Mouse (Mus musculus) bone marrow, adult 2 months (tissue): Measurements from ENCODE around the gene Oaz3. TPM values are rescaled to one million over a fixed set of nuclear protein-coding genes. Genes with fewer than 3 reads are reported as not detected.
A peak's percentile ranks its signal among the peaks of the same experiment; 100 is the strongest.

Experiments used
- H3K27ac ChIP-seq: fragments of 200-500 bp; 2 replicates; pipeline ENCODE4 v1.5.1; 2012; ENCODE audit warnings: low read depth, mild to moderate bottlenecking, control low read depth, inconsistent platforms, low read length; ENCODE audit not compliant: control insufficient read depth, poor library complexity, insufficient read depth
- H3K4me1 ChIP-seq: fragments of 200-500 bp; 2 replicates; pipeline ENCODE4 v1.6.1; 2011; ENCODE audit warnings: low read length; ENCODE audit not compliant: control insufficient read depth, insufficient read depth
- H3K4me3 ChIP-seq: fragments of 200-500 bp; replicated peaks from 2 replicates; pipeline ENCODE3; 2011; ENCODE audit warnings: mild to moderate bottlenecking, low read depth, low read length, control low read depth; ENCODE audit not compliant: control insufficient read depth
- CTCF ChIP-seq: fragments of 200-500 bp; IDR thresholded peaks from 2 replicates; pipeline ENCODE4 v1.5.1; 2011; ENCODE audit warnings: low read length, control low read depth; ENCODE audit not compliant: control insufficient read depth, insufficient read depth
- POLR2A ChIP-seq: fragments of 200-500 bp; IDR thresholded peaks from 2 replicates; pipeline ENCODE4 v1.6.1; 2011; ENCODE audit warnings: low read depth, mild to moderate bottlenecking, control low read depth, low read length, borderline replicate concordance; ENCODE audit not compliant: control insufficient read depth
- WGBS: fragments of 180-500 bp; shearing (Covaris S2); methylation state at CpG from one replicate; pipeline ENCODE4 v1.1.7; 2018; 5-methylcytosine and 5-hydroxymethylcytosine counted together
- polyA plus RNA-seq: library from polyadenylated mRNA; stranded (reverse); fragments of >200 nt; gene quantifications from 2 replicates; pipeline ENCODE4 v1.2.4, GENCODE M21; 2011; ENCODE audit warnings: low replicate concordance; ENCODE audit not compliant: missing spikeins, insufficient read depth, insufficient read length

Oaz3 gene
- 1.2 and 1.7 TPM in 2 replicates for polyA plus RNA-seq

DNA sequence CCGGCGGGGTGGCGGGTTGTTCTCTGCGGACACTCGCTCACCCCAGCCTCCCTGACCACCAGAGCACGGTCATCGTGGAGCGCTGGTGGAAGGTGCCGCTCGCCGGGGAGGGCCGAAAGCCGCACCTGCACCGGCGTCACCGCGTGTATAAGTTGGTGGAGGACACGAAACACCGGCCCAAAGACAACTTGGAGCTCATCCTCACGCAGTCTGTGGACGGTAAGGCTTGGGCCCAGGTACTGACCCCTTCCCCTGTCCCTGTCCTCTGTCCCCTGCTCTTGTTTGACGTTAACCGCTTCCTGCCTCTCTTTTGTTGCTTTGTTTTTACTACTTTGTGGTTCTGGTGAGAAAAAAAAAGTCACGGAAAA, at the start of gene Oaz3:
TSS of gene Oaz3 (minus strand) at position 319 of the 368 bp plus-strand sequence.
- under 1% methylated on average over 24 of the region's 24 CpGs for WGBS
- peak within 1 kb of the TSS; percentile 97 for H3K4me3 ChIP-seq
- no peaks in the 10 kb centered on the region; the same call in 1 of the 2 replicates for H3K4me1 ChIP-seq
- H3K27ac ChIP-seq: peak within 1 kb of the TSS; percentile 69; the same call in 1 of the 2 replicates
- TF ChIP-seq CTCF: no peak
- TF ChIP-seq POLR2A: no peak

- Histone ChIP-seq H3K27ac (no peak overlapping the region), H3K4me3 (no peak overlapping the region), H3K4me1 (no peaks in the 10 kb centered on the region)
- TF ChIP-seq CTCF (no peak), POLR2A (no peak)
- 67% methylated on average over 6 of the region's 6 CpGs for WGBS
These were observed 43.9 kb upstream of the Oaz3 start for GRCm38 (mm10) chr3:94487581-94487980.

DNA sequence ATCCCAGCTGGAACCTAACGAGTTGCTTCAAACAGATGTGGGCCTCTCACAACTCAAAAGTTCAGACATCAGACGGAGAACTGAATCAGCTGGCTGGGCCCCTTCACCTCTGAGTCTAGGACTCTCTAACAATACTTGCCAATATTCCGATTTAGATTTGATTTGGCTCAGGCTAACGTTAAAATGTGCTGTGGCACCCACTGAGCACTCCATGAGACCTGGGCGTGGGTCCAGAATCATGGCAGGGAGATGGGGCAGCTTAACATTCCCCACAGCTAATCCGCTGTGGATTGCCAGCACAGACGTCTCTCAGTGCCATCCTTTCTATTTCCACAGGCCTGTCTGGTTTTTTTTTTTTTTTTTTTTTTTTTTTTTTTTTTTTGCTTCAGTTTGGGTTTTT, 42.2 kb upstream of the Oaz3 start:
- Histone ChIP-seq H3K4me3 (no peak overlapping the region), H3K27ac (no peak overlapping the region), H3K4me1 (no peaks in the 10 kb centered on the region)
- TF ChIP-seq CTCF (no peak), POLR2A (no peak)
- 78% methylated on average over 7 of the region's 7 CpGs for WGBS

GRCm38 (mm10) chr3:94483790-94484439, 40.2 kb upstream of the Oaz3 start:
- 60% methylated on average over 20 of the region's 20 CpGs for WGBS
- no peak overlapping the region for H3K4me3 ChIP-seq
- TF ChIP-seq CTCF: no peak
- no peak for TF ChIP-seq POLR2A
- no peak overlapping the region for H3K27ac ChIP-seq
- H3K4me1 ChIP-seq: no peaks in the 10 kb centered on the region

DNA sequence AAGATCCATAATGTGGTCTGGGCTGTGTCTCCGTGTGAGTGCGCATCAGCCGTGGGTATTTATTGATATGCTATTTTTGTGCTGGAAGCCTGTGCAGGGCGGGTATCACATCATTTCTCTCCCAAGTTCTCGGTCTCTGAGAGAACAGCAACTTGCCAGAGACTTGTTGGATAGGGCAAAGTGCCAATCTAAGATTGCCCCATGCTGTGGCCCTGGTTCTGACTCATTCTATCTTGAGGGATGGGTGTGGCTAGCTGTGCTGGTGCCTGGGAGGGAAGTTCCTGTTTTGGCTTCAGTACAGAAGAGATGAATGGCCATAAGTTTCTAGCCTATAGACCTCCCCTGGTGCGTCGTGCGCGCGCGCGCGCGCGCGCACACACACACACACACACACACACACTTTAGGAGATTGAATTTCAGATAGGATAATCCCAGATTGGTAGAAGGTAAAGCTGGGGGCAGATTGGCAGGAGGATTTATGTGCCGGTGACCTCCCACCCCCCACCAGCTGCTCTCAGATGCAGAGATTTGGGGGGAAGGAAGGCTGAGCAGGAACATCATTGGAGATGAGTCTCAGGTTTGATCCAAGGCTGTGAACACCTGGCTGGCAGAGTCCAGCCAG, 39.2 kb upstream of the Oaz3 start:
- no peak overlapping the region for H3K4me3 ChIP-seq
- H3K4me1 ChIP-seq: no peaks in the 10 kb centered on the region
- WGBS: 81% methylated on average over 17 of the region's 17 CpGs
- TF ChIP-seq CTCF (no peak), POLR2A (no peak)
- no peak overlapping the region for H3K27ac ChIP-seq

GRCm38 (mm10) chr3:94481429-94481828, 37.7 kb upstream of the Oaz3 start:
- no peak overlapping the region for H3K4me3 ChIP-seq
- no peak overlapping the region for H3K27ac ChIP-seq
- H3K4me1 ChIP-seq: no peaks in the 10 kb centered on the region
- TF ChIP-seq POLR2A (no peak), CTCF (no peak)
- WGBS: 61% methylated on average over 4 of the region's 4 CpGs

DNA sequence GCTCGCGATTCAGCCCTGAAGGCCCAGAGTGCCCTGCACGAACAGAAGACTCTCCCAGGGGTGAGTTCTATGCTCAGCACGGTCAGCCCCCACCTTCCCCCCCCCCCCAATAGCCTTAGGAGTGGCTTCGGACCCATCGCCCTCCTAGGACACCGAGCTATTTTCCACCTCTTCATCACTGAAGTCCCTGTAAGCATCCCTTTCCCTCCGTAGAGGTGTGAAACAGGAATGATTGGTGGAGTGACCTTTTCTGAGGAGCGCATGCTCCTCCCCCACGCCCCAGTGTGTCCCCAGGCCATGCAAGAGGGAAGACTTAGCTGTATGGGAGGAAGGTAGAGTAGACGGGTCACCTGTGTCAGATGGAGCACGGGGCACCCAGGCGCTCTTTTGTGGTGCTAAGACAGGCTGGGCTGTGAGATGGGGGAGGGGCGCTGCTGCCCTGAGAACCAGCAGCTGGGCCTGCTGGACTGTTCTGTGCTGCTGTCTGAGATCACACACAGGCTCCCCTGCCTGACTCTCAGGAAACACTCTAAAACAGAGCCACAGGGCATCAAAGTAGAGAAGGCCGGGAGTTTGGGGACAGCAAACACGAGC, 36.7 kb upstream of the Oaz3 start, which contains the start of gene Riiad1:
TSS of gene Riiad1 (minus strand) at position 51 of the 594 bp plus-strand sequence.
- Histone ChIP-seq H3K4me1 (no peaks in the 10 kb centered on the region), H3K27ac (no peak within 1 kb of the TSS), H3K4me3 (no peak within 1 kb of the TSS)
- TF ChIP-seq POLR2A (no peak), CTCF (no peak)
- whole genome bisulfite sequencing: 28% methylated on average over 16 of the region's 16 CpGs

GRCm38 (mm10) chr3:94479564-94479963, 35.8 kb upstream of the Oaz3 start:
- no peak overlapping the region for H3K4me3 ChIP-seq
- 5% methylated on average over 11 of the region's 11 CpGs for WGBS
- H3K4me1 ChIP-seq: no peaks in the 10 kb centered on the region
- H3K27ac ChIP-seq: no peak overlapping the region
- no peak for TF ChIP-seq CTCF
- TF ChIP-seq POLR2A: no peak
